Mouse (Mus musculus) forebrain, postnatal 0 days (tissue): ENCODE measurements at regions not wholly inside any gene's neighbourhood (a gene's known extent, or its start where the extent isn't known, plus 50 kb on each side); places are given as distances from the start of the nearest gene placed in this dataset.

ENCODE experiments used
- ATAC-seq: fragments of 200-750 bp; cut with Nextera tagmentation; 2 replicates; pipeline ENCODE4 v1.8.0; 2017; ENCODE audit warnings: mild to moderate bottlenecking, moderate library complexity
- DNase-seq: peaks from one replicate; pipeline ENCODE4 v3.0.0-alpha.2; 2015
- H3K27ac ChIP-seq: fragments of 300-500 bp; sonication (generic); 2 replicates; pipeline ENCODE4 v1.5.1; 2014; ENCODE audit warnings: low read depth, mild to moderate bottlenecking, antibody characterized with exemption, low read length, moderate library complexity, mixed read lengths
- H3K27me3 ChIP-seq: fragments of 300-500 bp; sonication (generic); 2 replicates; pipeline ENCODE4 v1.6.1; 2014; ENCODE audit warnings: mild to moderate bottlenecking, low read length, mixed read lengths; ENCODE audit not compliant: insufficient read depth
- H3K36me3 ChIP-seq: fragments of 300-500 bp; sonication (generic); 2 replicates; pipeline ENCODE4 v1.6.1; 2014; ENCODE audit warnings: mild to moderate bottlenecking, moderate library complexity; ENCODE audit not compliant: insufficient read depth
- H3K4me1 ChIP-seq: fragments of 300-500 bp; sonication (generic); 2 replicates; pipeline ENCODE4 v1.6.1; 2014; ENCODE audit warnings: antibody characterized with exemption; ENCODE audit not compliant: insufficient read depth
- H3K4me2 ChIP-seq: fragments of 300-500 bp; sonication (generic); 2 replicates; pipeline ENCODE4 v1.6.1; 2014; ENCODE audit warnings: low read depth, mild to moderate bottlenecking, moderate library complexity
- H3K4me3 ChIP-seq: fragments of 300-500 bp; sonication (generic); 2 replicates; pipeline ENCODE4 v1.5.1; 2014; ENCODE audit warnings: low read depth, low read length, mixed read lengths
- H3K9ac ChIP-seq: fragments of 300-500 bp; sonication (generic); 2 replicates; pipeline ENCODE4 v1.6.1; 2014; ENCODE audit warnings: mild to moderate bottlenecking
- H3K9me3 ChIP-seq: fragments of 300-500 bp; sonication (generic); 2 replicates; pipeline ENCODE4 v1.6.1; 2016; ENCODE audit warnings: low read length
- CTCF ChIP-seq: sonication (generic); IDR thresholded peaks from 2 replicates; pipeline ENCODE4 v1.5.1; 2016; ENCODE audit warnings: antibody characterized with exemption, control low read depth, low read depth
- WGBS: fragments of 180-500 bp; shearing (Covaris S2); extraction: QIAGEN DNeasy Blood & Tissue Kit; methylation state at CpG from one replicate; pipeline ENCODE4 v1.1.7; 2014; 5-methylcytosine and 5-hydroxymethylcytosine counted together

- H3K4me1 ChIP-seq: no peaks in the 10 kb centered on the region
- H3K27me3 ChIP-seq: no peaks in the 10 kb centered on the region
- DNase-seq (no peak), ATAC-seq (no peak)
- no peaks in the 10 kb centered on the region for H3K9me3 ChIP-seq
- H3K27ac ChIP-seq: no peak overlapping the region
- H3K4me3 ChIP-seq: no peak overlapping the region
- 96% methylated on average over 9 of the region's 9 CpGs for WGBS
- H3K36me3 ChIP-seq: no peaks in the 10 kb centered on the region
- TF ChIP-seq CTCF: no peak
- no peak overlapping the region for H3K4me2 ChIP-seq
- no peak overlapping the region for H3K9ac ChIP-seq
Measured at GRCm38 (mm10) chr12:17481687-17482086, 62.9 kb upstream of the Odc1 start.

GRCm38 (mm10) chr12:17482196-17482595 is 62.4 kb upstream of the Odc1 start:
- ATAC-seq: no peak
- no peak for DNase-seq
- Histone ChIP-seq H3K9me3 (no peaks in the 10 kb centered on the region), H3K27ac (no peak overlapping the region), H3K4me2 (no peak overlapping the region), H3K4me1 (no peaks in the 10 kb centered on the region), H3K36me3 (no peaks in the 10 kb centered on the region), H3K4me3 (no peak overlapping the region), H3K9ac (no peak overlapping the region), H3K27me3 (no peaks in the 10 kb centered on the region)
- 94% methylated on average over 13 of the region's 13 CpGs for WGBS
- TF ChIP-seq CTCF: no peak

DNA sequence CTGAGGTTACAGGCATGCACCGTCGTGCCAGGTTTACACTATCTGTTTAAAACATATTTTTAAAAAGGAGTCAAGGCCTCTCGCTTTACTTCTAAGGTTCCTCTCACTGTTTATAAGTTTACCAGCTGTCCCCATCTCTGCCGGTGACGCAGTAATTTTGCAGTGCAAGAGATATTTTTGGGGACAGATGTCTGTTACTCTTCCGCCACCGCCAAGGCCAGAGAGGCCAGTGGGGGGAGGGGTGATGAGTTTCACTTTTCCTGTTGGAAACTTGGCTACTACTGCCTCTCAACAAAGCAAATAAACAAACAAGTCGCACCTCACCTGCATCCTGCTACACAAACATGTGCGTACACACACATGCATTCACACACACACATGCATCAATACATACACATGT is 60.1 kb upstream of the Odc1 start:
- Histone ChIP-seq H3K4me1 (no peaks in the 10 kb centered on the region), H3K9me3 (no peaks in the 10 kb centered on the region), H3K36me3 (no peaks in the 10 kb centered on the region), H3K9ac (no peak overlapping the region), H3K27ac (no peak overlapping the region), H3K4me2 (no peak overlapping the region), H3K27me3 (no peaks in the 10 kb centered on the region), H3K4me3 (no peak overlapping the region)
- no peak for TF ChIP-seq CTCF
- WGBS: 78% methylated on average over 9 of the region's 9 CpGs
- DNase-seq (no peak), ATAC-seq (no peak)

DNA sequence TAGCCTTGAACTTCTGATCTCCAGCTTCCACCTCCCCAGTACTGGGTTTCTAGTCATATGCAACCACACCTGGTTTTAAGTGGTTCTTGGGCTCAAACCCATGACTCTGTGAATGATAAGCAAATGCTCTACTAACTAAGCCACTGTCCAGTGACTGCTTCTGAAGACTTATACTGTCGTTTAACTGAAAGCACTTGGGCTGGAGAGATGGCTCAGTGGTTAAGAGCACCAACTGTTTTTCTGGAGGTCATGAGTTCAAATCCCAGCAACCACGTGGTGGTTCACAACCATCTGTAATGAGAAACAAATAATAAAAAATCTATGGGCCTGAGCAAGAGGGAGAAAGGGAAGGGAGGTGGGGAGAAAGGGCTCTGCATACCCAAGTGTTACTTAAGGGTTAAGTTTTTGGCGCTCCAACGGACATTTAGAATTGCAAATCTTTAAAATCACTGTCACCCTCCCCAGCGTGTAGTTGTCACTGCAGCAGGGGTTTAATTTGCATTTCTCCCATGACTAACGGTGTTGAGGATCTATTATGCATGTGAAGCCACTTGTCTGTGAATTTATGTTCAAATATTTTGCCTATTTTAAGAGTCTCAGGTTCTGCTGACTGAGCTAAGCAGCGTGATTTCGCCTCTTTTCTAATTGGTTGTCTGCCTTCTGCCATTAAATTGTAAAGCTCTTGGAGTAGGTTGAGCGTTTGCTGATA is 58.4 kb upstream of the Odc1 start:
- Histone ChIP-seq H3K4me3 (no peak overlapping the region), H3K27ac (no peak overlapping the region), H3K36me3 (no peaks in the 10 kb centered on the region), H3K9ac (no peak overlapping the region), H3K4me1 (no peaks in the 10 kb centered on the region), H3K9me3 (no peaks in the 10 kb centered on the region), H3K27me3 (no peaks in the 10 kb centered on the region), H3K4me2 (no peak overlapping the region)
- WGBS: 17% methylated on average over 9 of the region's 9 CpGs
- ATAC-seq (peak; percentile 84), DNase-seq (peak; percentile 45)
- TF ChIP-seq CTCF: no peak

DNA sequence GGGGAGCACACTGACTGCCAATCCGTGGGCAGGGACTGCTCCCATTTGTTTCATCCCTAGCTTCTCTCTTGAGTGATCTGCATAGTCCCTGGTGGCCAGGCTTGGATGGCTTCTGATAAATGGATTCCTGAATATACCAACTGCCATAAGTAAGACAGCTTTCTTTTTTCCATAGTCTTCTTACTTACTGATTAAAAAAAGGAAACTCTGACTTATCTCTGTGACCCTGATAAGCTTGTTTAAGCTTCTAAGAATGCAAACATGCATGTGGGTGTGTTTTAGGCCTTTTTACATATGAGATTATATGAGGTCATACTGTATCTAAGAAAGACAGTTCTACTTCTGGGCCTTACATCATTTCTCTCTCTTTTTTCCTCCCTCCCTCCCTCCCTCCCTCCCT is 57.3 kb upstream of the Odc1 start:
- H3K27ac ChIP-seq: no peak overlapping the region
- ATAC-seq (no peak; the same call in 1 of the 2 replicates), DNase-seq (no peak)
- no peak overlapping the region for H3K4me2 ChIP-seq
- no peaks in the 10 kb centered on the region for H3K27me3 ChIP-seq
- no peaks in the 10 kb centered on the region for H3K36me3 ChIP-seq
- TF ChIP-seq CTCF: no peak
- no peaks in the 10 kb centered on the region for H3K9me3 ChIP-seq
- H3K9ac ChIP-seq: no peak overlapping the region
- H3K4me3 ChIP-seq: no peak overlapping the region
- H3K4me1 ChIP-seq: no peaks in the 10 kb centered on the region
- WGBS: 24% methylated on average over 1 of the region's 1 CpGs

GRCm38 (mm10) chr12:17488203-17488602 is 56.4 kb upstream of the Odc1 start:
- WGBS: 90% methylated on average over 1 of the region's 1 CpGs
- TF ChIP-seq CTCF: no peak
- H3K9me3 ChIP-seq: no peaks in the 10 kb centered on the region
- DNase-seq (no peak), ATAC-seq (no peak)
- H3K9ac ChIP-seq: no peak overlapping the region
- H3K27ac ChIP-seq: no peak overlapping the region
- no peaks in the 10 kb centered on the region for H3K36me3 ChIP-seq
- no peak overlapping the region for H3K4me3 ChIP-seq
- no peaks in the 10 kb centered on the region for H3K4me1 ChIP-seq
- no peaks in the 10 kb centered on the region for H3K27me3 ChIP-seq
- H3K4me2 ChIP-seq: no peak overlapping the region

GRCm38 (mm10) chr12:17489971-17490370 is 54.6 kb upstream of the Odc1 start:
- H3K9ac ChIP-seq: no peak overlapping the region
- H3K4me2 ChIP-seq: no peak overlapping the region
- H3K4me3 ChIP-seq: no peak overlapping the region
- WGBS: 91% methylated on average over 3 of the region's 3 CpGs
- ATAC-seq (no peak), DNase-seq (no peak)
- no peaks in the 10 kb centered on the region for H3K36me3 ChIP-seq
- H3K27me3 ChIP-seq: no peaks in the 10 kb centered on the region
- no peak for TF ChIP-seq CTCF
- H3K27ac ChIP-seq: no peak overlapping the region
- no peaks in the 10 kb centered on the region for H3K4me1 ChIP-seq
- no peaks in the 10 kb centered on the region for H3K9me3 ChIP-seq
